Mouse (Mus musculus) left cerebral cortex, adult 18-20 months (tissue): ENCODE results near the gene Mrpl22. TPM values are rescaled to one million over a fixed set of nuclear protein-coding genes. Genes with fewer than 3 reads are reported as not detected.
"Not testable (repeated sequence)": the region's sequence is repeated elsewhere in the genome, so short reads cannot be mapped to it uniquely, and the experiment has no call there.

Source experiments
- DNase-seq, 2 experiments: peaks; one replicate each; pipeline ENCODE4 v3.0.0; 2021 to 2022; ENCODE audit warnings: low spot score in 2 of 2, mixed read lengths in 1 of 2
- total RNA-seq, 2 experiments: library from RNA; stranded (reverse); gene quantifications; 2 replicates each; pipeline ENCODE4 v1.2.3; 2021

Mrpl22 gene
- total RNA-seq, 2 experiments from 2014 or later, result 36.0 to 39.6 TPM

- peak; percentile 80 to 85 for DNase-seq
Measured at GRCm38 (mm10) chr11:58179563-58179962, 8.1 kb downstream of the Mrpl22 start.

GRCm38 (mm10) chr11:58179986-58180385 lies 8.5 kb downstream of the Mrpl22 start:
- not testable (repeated sequence) for DNase-seq

GRCm38 (mm10) chr11:58180756-58181155 lies 9.3 kb downstream of the Mrpl22 start:
- DNase-seq, result no peak

GRCm38 (mm10) chr11:58183579-58183978 lies 12.1 kb downstream of the Mrpl22 start:
- DNase-seq, result no peak

- no peak for DNase-seq
Measured at GRCm38 (mm10) chr11:58189675-58190074, 18.2 kb downstream of the Mrpl22 start.

GRCm38 (mm10) chr11:58193326-58193725 lies 21.9 kb downstream of the Mrpl22 start:
- DNase-seq, result peak in 1 of 2 experiments; percentile 7

GRCm38 (mm10) chr11:58193860-58194520 lies 22.5 kb downstream of the Mrpl22 start:
- no peak for DNase-seq

- no peak for DNase-seq
Measured at GRCm38 (mm10) chr11:58198663-58199062, 27.2 kb downstream of the Mrpl22 start.

GRCm38 (mm10) chr11:58199229-58200037 lies 28.0 kb downstream of the Mrpl22 start, which contains the start of the genes Igtp and Irgm2:
Igtp (plus strand) TSS chr11:58199556.
Irgm2 (plus strand) TSS chr11:58199618.
- peak; percentile 54 to 55 for DNase-seq

- no peak for DNase-seq
Measured at GRCm38 (mm10) chr11:58200226-58200625, 28.8 kb downstream of the Mrpl22 start.

GRCm38 (mm10) chr11:58201052-58201451 lies 29.6 kb downstream of the Mrpl22 start:
- DNase-seq, result no peak

- no peak for DNase-seq
Measured at GRCm38 (mm10) chr11:58210321-58210886, 38.9 kb downstream of the Mrpl22 start.

- no peak for DNase-seq
Measured at GRCm38 (mm10) chr11:58211062-58211681, 39.7 kb downstream of the Mrpl22 start.

- DNase-seq, result no peak
Measured at GRCm38 (mm10) chr11:58211682-58212067, 40.2 kb downstream of the Mrpl22 start.

GRCm38 (mm10) chr11:58213673-58214342 lies 42.3 kb downstream of the Mrpl22 start:
- no peak for DNase-seq

- peak; percentile 21 to 26 for DNase-seq
Measured at GRCm38 (mm10) chr11:58214391-58215048, 43.1 kb downstream of the Mrpl22 start.

GRCm38 (mm10) chr11:58215049-58215430 lies 43.6 kb downstream of the Mrpl22 start:
- DNase-seq, result not testable (repeated sequence)

- no peak for DNase-seq
Measured at GRCm38 (mm10) chr11:58215814-58216213, 44.4 kb downstream of the Mrpl22 start.

GRCm38 (mm10) chr11:58216823-58217222 lies 45.4 kb downstream of the Mrpl22 start:
- DNase-seq, result no peak

- no peak for DNase-seq
Measured at GRCm38 (mm10) chr11:58223751-58224150, 52.3 kb downstream of the Mrpl22 start.
